Mouse (Mus musculus): ENCODE data around the gene Zfand3. TPM values are rescaled to one million over a fixed set of nuclear protein-coding genes. Genes with fewer than 3 reads are reported as not detected.
A peak's percentile ranks its signal among the peaks of the same experiment; 100 is the strongest.

The Zfand3 gene
- polyA plus RNA-seq (2016; fragmentation: Nextera tagmentation; extraction: Ambion mirVana) = 68.1 and 70.3 TPM in 2 replicates

DNA sequence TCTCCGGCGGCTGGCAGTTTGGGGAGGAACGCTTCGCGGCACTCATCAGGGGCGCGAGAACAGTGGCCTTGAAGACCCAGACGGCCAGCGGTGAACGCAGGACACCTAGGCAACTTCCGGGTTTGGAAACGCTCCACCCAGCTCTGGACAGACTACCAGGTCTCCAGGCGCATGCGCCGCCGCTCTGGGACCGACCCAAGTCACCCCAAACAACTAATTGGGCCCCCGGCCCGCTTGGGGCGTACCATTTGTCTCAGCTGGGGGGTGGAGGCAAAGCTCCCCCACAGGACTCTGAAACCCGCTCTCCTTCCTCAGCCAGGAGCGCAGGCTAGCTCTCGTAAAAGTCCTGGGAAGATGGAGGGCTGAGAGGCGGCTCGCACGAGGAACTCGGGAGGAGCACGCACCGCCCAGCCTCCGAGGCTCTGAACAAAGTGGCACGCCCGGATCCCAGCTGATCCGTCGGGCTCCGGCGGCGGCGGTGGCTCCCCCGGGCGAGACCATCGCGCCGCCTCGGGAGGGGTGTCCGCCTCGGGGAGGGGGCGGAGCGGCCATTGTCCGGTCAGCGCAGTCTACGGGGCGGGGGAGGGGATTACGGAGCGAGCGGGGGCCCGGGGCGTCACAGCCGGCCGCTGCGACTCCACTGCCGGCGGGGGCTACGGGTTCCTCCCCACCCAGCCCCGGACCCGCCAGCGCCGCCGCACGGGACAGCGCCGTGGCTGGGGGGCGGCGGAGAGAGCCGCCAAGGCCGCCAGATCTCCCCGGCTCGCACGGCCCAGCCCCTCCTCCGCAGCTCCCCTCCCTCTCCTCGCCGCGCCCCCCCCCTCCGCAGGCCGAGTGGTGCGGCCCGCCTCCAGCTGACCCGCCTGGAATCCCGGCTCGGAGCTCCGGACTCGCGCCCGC lies at the start of gene Zfand3:
Gene Zfand3, plus strand, starts transcription at position 531 of the 900 bp plus-strand sequence.
- WGBS = under 1% methylated on average over 45 of the region's 93 CpGs
- Histone ChIP-seq H3K9me3 (no peaks in the 10 kb centered on the region), H3K4me2 (replicated peaks) (peak within 1 kb of the TSS; percentile 79), H3K27ac (peak within 1 kb of the TSS; percentile 99), H3K4me3 (peak within 1 kb of the TSS; percentile 97), H3K4me1 (peaks cover 34% of the 10 kb centered on the region), H3K36me3 (no peaks in the 10 kb centered on the region), H3K9ac (peak within 1 kb of the TSS; percentile 98), H3K27me3 (no peaks in the 10 kb centered on the region)
- peak; percentile 91 for ATAC-seq (ENCODE audit: insufficient number of reproducible peaks, insufficient read depth, low FRiP score, low TSS enrichment)

DNA sequence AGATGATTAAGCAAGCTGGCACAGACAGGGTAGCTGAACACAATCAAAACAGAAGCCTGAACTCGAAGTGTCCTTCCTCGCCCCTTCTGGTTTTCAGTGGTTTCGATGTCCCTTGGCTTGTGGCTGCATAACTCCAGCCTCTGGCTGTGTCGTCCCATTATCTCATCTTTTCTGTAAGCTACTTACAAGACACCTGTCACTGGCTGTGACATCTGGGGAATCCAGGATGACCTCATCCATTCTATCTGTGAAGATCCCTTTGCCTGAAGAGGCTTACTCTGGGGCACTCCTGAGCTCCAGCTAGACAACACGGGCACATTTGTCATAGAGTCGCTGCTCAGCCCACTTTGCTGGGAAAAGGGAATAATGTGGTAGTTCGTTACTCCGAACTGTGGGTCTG lies 48.7 kb upstream of the Zfand3 start:
- H3K27me3 ChIP-seq = no peaks in the 10 kb centered on the region
- no peak overlapping the region for H3K9ac ChIP-seq
- no peak overlapping the region for H3K4me3 ChIP-seq
- no peak overlapping the region for H3K27ac ChIP-seq
- peaks cover 3% of the 10 kb centered on the region; the same call in 1 of the 2 replicates for H3K4me1 ChIP-seq
- H3K4me2 ChIP-seq (replicated peaks) = no peak overlapping the region
- no peaks in the 10 kb centered on the region for H3K36me3 ChIP-seq
- ATAC-seq (ENCODE audit: insufficient number of reproducible peaks, insufficient read depth, low FRiP score, low TSS enrichment) = no peak
- WGBS = 63% methylated on average over 8 of the region's 8 CpGs
- H3K9me3 ChIP-seq = peaks cover 10% of the 10 kb centered on the region; the same call in 1 of the 2 replicates

DNA sequence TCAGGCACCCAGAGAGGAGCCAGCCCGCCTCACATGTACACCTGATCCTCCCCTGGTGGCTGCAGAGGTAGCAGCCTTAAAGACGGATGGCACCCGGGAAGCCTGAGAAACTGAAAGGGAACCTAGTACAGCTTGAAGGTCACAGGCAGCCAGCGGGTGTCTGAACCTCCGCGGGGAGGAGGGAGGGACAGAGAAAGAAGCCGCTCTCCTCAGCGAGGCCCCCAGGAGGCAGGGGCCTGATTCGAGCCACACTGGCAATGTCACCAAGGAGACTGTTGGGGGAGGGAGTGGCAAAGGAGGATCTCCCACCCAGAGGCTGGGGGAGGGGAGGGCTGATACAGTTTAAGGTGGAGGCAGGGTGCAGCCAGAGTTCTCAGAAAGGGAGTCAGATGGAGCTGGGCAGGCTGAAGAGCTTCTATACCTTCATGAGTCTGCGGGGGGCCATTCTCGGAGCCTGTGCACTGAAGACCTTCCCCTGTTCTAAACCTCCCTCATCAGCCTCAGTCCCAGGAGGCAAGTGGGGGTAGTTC lies 40.7 kb upstream of the Zfand3 start:
- H3K4me1 ChIP-seq = peaks cover 27% of the 10 kb centered on the region
- H3K4me3 ChIP-seq = peak overlapping the region; percentile 18; the same call in 1 of the 2 replicates
- H3K9ac ChIP-seq = 0 out of 2 replicates have a peak overlapping the region, but pooled peaks have one; percentile 8
- no peaks in the 10 kb centered on the region for H3K36me3 ChIP-seq
- peak overlapping the region; percentile 45 for H3K4me2 ChIP-seq (replicated peaks)
- 3% methylated on average over 11 of the region's 11 CpGs for WGBS
- H3K27me3 ChIP-seq = peaks cover 27% of the 10 kb centered on the region
- ATAC-seq (ENCODE audit: insufficient number of reproducible peaks, insufficient read depth, low FRiP score, low TSS enrichment) = peak; percentile 37; the same call in 1 of the 2 replicates
- H3K27ac ChIP-seq = no peak overlapping the region
- H3K9me3 ChIP-seq = 0 out of 2 replicates have a peak, but pooled peaks cover 4% of the 10 kb centered on the region

DNA sequence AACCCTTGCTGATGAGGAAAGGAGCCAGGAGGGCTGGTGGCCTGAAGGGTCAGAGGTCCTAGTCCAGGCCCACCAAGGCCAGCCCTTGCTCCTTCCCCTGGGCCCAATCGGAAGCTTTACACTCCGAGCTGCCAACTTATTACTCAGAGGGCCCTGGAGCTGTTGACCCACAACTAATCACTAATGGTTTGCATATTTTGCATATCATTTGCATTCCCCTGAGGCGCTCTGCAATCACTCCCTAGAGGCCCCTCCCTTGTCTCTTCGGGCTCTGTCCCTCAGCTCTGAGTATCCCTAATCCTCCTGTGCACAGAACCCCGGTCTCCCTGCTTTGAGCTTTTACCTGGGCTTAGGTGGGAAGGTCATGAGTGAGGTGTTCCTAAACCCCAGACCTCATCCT lies 39.0 kb upstream of the Zfand3 start:
- Histone ChIP-seq H3K9ac (no peak overlapping the region), H3K4me2 (replicated peaks) (no peak overlapping the region)
- ATAC-seq (ENCODE audit: insufficient number of reproducible peaks, insufficient read depth, low FRiP score, low TSS enrichment) = no peak

DNA sequence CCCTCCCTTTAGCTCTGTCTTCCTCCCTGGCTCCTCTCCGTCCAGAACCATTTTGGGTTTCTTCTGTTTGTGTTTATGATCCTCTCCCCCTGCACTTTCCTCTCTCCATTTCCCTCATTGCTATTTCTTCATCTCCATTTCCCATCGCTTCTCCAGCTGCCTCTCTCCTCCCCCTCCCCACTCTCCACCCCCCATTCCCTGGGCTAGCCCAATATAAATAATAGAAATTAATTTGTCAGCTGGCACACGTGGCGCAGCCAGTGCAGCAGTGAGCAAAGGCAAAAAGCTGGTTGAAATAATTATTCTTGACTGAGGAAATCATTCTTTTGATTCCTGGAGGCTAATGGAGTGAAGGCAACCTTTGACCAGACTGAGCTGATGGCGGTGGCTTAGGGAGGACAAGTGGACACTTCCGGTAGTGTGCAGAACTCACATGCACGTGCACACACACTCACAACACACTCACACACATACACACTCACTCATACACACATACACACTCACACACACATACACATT lies 34.4 kb upstream of the Zfand3 start, which contains the start of gene Mdga1:
Gene Mdga1, minus strand, starts transcription at position 51 of the 519 bp plus-strand sequence.
- 66% methylated on average over 7 of the region's 7 CpGs for WGBS
- Histone ChIP-seq H3K4me3 (no peak within 1 kb of the TSS), H3K36me3 (no peaks in the 10 kb centered on the region), H3K9me3 (no peaks in the 10 kb centered on the region), H3K27ac (0 out of 2 replicates have a peak within 1 kb of the TSS, but pooled peaks have one; percentile 17), H3K9ac (no peak within 1 kb of the TSS), H3K27me3 (peaks cover 13% of the 10 kb centered on the region), H3K4me2 (replicated peaks) (no peak within 1 kb of the TSS), H3K4me1 (peaks cover 14% of the 10 kb centered on the region)
- ATAC-seq (ENCODE audit: insufficient number of reproducible peaks, insufficient read depth, low FRiP score, low TSS enrichment) = no peak

More for the DNA sequence above, 39.0 kb upstream of the Zfand3 start:
- H3K9me3 ChIP-seq = no peaks in the 10 kb centered on the region
- no peak overlapping the region for H3K27ac ChIP-seq
- no peak overlapping the region for H3K4me3 ChIP-seq
- no peaks in the 10 kb centered on the region for H3K36me3 ChIP-seq
- H3K4me1 ChIP-seq = peaks cover 27% of the 10 kb centered on the region
- 13% methylated on average over 5 of the region's 5 CpGs for WGBS
- peaks cover 27% of the 10 kb centered on the region for H3K27me3 ChIP-seq

DNA sequence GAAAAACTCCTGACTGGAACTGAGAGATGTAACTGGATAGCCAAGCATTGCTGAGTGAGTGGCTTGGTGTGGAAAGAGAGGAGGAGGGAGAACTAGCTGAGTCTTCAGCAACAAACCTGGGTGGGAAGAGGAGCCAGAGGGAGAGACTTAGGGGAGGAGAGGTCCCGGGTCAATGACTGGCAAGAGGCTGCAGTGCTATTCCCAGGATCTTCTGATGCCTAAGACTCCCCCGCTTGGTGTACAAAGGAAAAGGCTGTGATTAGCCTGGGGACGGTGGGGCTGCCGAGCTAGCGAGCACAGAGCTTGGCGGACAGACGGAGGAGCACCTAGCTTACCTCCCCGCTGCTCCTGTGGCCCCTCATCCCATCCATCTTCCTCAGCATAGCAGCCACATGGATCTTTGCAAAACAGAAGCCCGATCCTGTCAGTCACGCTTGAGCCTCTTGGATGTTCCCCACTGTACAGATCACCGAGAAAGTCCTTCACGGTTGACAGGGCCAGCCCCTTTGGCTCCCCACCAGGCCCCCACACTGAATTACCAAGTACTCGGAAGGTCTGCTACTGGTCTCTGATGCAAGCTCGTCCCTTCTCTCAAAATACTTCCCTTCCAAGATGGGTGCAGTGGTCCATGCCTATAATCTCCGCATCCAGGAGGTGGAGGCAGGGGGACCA lies 32.6 kb upstream of the Zfand3 start:
- Histone ChIP-seq H3K27me3 (no peaks in the 10 kb centered on the region; the same call in 1 of the 2 replicates), H3K36me3 (no peaks in the 10 kb centered on the region)
- 32% methylated on average over 15 of the region's 15 CpGs for WGBS

DNA sequence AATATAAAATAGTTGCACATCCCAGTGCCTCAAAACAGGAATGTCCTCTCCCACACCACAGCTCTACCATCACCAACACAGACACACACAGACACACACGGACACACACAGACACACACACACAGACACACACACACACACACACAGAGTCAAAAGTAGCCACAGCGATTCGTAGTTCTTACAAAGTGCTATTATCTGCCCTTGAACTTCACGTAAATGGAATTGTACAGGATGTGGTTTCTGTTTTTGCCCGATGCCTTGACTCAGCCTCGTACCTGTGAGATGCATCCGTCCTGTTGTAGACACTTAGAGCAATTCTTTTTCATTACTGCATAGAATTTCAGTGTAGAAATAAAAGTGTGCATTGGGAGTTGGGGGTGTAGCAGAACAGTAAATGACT lies 31.3 kb upstream of the Zfand3 start:
- no peaks in the 10 kb centered on the region for H3K36me3 ChIP-seq
- no peak overlapping the region for H3K4me2 ChIP-seq (replicated peaks)
- no peak overlapping the region for H3K27ac ChIP-seq
- no peak for ATAC-seq (ENCODE audit: insufficient number of reproducible peaks, insufficient read depth, low FRiP score, low TSS enrichment)
- H3K4me3 ChIP-seq = no peak overlapping the region
- H3K9ac ChIP-seq = no peak overlapping the region
- H3K27me3 ChIP-seq = no peaks in the 10 kb centered on the region
- H3K9me3 ChIP-seq = no peaks in the 10 kb centered on the region
- H3K4me1 ChIP-seq = peaks cover 9% of the 10 kb centered on the region; the same call in 1 of the 2 replicates
- 89% methylated on average over 7 of the region's 7 CpGs for WGBS

More for the DNA sequence above, 32.6 kb upstream of the Zfand3 start:
- H3K9me3 ChIP-seq = no peaks in the 10 kb centered on the region
- H3K4me3 ChIP-seq = no peak overlapping the region
- H3K4me2 ChIP-seq (replicated peaks) = no peak overlapping the region
- no peak for ATAC-seq (ENCODE audit: insufficient number of reproducible peaks, insufficient read depth, low FRiP score, low TSS enrichment)
- H3K4me1 ChIP-seq = peaks cover 9% of the 10 kb centered on the region; the same call in 1 of the 2 replicates
- no peak overlapping the region for H3K27ac ChIP-seq
- H3K9ac ChIP-seq = no peak overlapping the region

DNA sequence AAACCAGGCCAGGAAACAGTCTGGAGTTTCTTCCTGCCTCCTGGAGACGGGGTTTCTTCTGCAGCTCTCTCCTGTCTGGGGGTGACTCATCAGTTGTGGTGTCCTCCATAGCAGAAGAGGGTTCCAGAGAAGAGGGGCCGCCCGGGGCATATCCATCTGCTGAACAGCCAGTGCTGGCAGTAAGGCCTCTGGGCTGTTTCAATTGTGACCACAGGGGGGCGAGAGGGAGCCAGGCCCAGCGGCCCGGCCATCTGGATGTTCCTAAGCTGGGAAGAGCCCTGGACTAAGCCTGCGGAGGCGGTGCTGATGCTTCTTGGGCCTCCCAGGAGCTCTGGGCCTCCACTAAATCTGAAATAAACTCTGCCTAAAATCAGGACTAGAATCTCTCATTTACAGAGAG lies 28.8 kb upstream of the Zfand3 start:
- H3K4me1 ChIP-seq = peaks cover 11% of the 10 kb centered on the region; the same call in 1 of the 2 replicates
- H3K36me3 ChIP-seq = no peaks in the 10 kb centered on the region
- H3K4me2 ChIP-seq (replicated peaks) = no peak overlapping the region
- WGBS = 8% methylated on average over 8 of the region's 8 CpGs
- ATAC-seq (ENCODE audit: insufficient number of reproducible peaks, insufficient read depth, low FRiP score, low TSS enrichment) = no peak
- no peak overlapping the region for H3K27ac ChIP-seq
- H3K27me3 ChIP-seq = no peaks in the 10 kb centered on the region
- no peak overlapping the region for H3K9ac ChIP-seq
- no peaks in the 10 kb centered on the region for H3K9me3 ChIP-seq
- no peak overlapping the region for H3K4me3 ChIP-seq

DNA sequence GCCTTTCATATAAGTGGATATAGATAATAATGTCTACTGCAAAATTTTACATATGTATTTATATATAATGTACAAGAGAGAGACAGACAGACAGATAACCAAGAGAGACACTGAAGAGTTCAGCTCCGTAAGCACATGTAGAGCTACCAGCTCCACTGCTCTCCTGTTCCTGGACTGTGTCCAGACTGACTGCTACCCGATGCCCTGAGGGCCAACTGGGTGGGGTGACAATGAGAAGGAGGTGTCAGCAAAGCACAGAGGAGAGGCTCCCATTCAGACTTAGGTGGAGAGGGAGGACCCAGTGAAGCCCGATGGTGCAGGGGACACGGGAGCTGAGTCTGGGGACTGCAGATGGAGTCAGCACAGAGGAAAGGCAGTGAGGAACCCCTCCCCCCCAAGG lies 25.5 kb upstream of the Zfand3 start:
- no peak for ATAC-seq (ENCODE audit: insufficient number of reproducible peaks, insufficient read depth, low FRiP score, low TSS enrichment)
- 60% methylated on average over 4 of the region's 4 CpGs for WGBS

DNA sequence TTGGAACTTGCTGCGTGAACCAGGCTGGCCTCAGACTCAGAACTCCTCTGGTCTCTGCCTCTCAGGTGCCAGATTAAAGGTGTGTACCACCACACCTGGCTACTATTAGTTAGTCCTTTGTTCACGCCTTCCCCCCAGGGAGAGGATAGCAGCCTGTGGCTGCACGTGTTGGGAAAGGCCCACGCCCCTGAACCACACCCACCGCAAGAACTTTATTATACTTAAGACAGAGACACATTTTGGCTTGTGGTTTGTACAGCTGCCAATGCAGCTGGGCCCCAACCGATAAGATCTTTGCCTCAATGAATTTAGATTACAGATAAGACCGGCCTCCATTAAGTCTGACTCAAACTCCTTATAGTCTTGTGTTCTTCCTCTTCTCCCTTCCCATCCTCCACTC lies 24.7 kb upstream of the Zfand3 start:
- no peak overlapping the region for H3K4me3 ChIP-seq
- no peaks in the 10 kb centered on the region for H3K27me3 ChIP-seq
- peaks cover 3% of the 10 kb centered on the region; the same call in 1 of the 2 replicates for H3K4me1 ChIP-seq
- 71% methylated on average over 7 of the region's 7 CpGs for WGBS
- no peaks in the 10 kb centered on the region for H3K9me3 ChIP-seq
- H3K27ac ChIP-seq = no peak overlapping the region
- no peaks in the 10 kb centered on the region for H3K36me3 ChIP-seq
- no peak for ATAC-seq (ENCODE audit: insufficient number of reproducible peaks, insufficient read depth, low FRiP score, low TSS enrichment)
- no peak overlapping the region for H3K9ac ChIP-seq
- H3K4me2 ChIP-seq (replicated peaks) = no peak overlapping the region

More for the DNA sequence above, 25.5 kb upstream of the Zfand3 start:
- Histone ChIP-seq H3K9ac (no peak overlapping the region; the same call in 1 of the 2 replicates), H3K27ac (no peak overlapping the region), H3K4me2 (replicated peaks) (no peak overlapping the region), H3K4me3 (no peak overlapping the region), H3K9me3 (no peaks in the 10 kb centered on the region), H3K36me3 (no peaks in the 10 kb centered on the region), H3K27me3 (no peaks in the 10 kb centered on the region), H3K4me1 (peaks cover 3% of the 10 kb centered on the region; the same call in 1 of the 2 replicates)

DNA sequence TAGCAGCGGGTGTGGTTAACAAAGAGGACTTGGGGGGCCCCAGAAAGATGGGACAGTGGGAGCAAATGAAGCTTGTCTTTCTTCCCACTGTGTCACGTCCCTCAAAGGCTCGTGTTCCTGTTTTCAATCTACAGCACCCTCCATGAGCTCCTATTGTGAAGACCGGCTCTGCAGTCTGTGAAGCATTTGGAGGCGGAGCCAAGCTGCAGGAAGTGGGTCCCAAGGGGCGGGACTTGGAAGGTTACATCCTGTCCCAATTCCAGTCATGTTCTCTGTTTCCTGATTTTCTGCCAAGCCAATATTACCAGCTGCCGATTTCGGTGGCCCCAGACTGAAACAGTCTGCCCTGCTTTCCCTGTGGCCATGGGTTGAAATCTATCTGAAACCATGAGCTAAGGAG lies 23.0 kb upstream of the Zfand3 start:
- Histone ChIP-seq H3K9ac (no peak overlapping the region), H3K36me3 (no peaks in the 10 kb centered on the region), H3K4me3 (no peak overlapping the region), H3K9me3 (no peaks in the 10 kb centered on the region), H3K4me2 (replicated peaks) (no peak overlapping the region), H3K27ac (no peak overlapping the region), H3K27me3 (no peaks in the 10 kb centered on the region), H3K4me1 (peaks cover 3% of the 10 kb centered on the region; the same call in 1 of the 2 replicates)
- ATAC-seq (ENCODE audit: insufficient number of reproducible peaks, insufficient read depth, low FRiP score, low TSS enrichment) = no peak
- WGBS = 70% methylated on average over 8 of the region's 8 CpGs
